Mouse (Mus musculus) thymus, postnatal 0 days (tissue): ENCODE measurements at regions not wholly inside any gene's neighbourhood (a gene's known extent, or its start where the extent isn't known, plus 50 kb on each side); places are given as distances from the start of the nearest gene placed in this dataset.
A peak's percentile ranks its signal among the peaks of the same experiment; 100 is the strongest.

ENCODE experiments used
- DNase-seq: peaks from one replicate; pipeline ENCODE4 v3.0.0-alpha.2; 2015; ENCODE audit warnings: low spot score

DNA sequence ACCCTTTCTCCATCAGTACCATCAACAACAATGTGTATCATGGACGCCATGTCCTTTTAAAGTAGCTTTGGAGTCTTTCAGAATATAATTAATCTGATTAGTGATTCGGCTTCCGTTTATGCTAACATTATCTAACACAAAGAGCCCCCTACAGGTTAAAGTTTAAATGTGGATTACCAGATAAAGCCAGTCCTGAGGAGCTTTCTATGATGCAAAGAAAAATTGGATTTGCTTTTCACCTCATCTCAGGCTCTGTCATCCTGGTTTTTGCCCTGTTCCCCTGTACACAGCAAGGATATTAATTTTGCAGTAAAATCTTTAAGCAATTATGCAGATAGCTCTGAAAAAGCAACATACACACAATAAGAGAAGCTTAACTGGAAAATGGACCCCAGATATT lies 412.7 kb upstream of the Tbc1d2b start:
- DNase-seq, result no peak

DNA sequence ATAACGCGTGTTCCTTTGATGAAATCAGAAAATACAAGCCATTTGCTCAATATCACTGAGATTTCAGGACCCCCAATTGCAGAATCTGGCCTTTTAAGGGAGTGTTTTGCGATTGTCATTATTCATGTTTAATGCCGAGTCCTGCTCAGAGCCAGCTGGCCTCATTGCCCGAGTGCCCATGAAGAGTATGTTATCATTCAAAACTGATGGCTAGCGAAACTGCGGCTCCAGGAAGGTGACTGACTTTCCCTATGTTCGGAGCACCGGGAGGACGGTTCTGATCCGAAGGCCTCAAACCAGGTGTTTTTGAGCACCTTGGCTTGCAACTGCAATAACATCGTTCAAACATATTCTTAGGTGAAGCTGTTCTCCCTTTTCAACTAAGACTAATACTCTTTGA lies 419.5 kb upstream of the Tbc1d2b start:
- DNase-seq, result no peak

DNA sequence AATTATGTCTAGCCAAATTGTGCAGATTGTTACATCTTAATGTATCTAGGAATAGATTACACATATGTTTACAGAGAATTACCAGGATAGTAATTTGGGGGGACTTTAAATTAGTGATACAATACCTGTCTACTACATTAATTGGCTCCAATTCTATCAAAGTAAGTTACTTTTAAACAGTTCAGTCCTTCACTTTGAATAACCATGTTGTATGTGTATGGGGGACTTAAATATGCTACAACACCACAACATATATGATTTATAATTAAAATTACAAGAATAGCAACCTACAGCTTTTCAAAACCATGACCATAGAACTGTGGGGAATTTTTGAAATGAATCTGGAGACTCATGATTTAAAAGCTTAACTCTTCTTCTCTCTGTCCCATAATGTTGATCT lies 420.5 kb upstream of the Tbc1d2b start:
- no peak for DNase-seq

DNA sequence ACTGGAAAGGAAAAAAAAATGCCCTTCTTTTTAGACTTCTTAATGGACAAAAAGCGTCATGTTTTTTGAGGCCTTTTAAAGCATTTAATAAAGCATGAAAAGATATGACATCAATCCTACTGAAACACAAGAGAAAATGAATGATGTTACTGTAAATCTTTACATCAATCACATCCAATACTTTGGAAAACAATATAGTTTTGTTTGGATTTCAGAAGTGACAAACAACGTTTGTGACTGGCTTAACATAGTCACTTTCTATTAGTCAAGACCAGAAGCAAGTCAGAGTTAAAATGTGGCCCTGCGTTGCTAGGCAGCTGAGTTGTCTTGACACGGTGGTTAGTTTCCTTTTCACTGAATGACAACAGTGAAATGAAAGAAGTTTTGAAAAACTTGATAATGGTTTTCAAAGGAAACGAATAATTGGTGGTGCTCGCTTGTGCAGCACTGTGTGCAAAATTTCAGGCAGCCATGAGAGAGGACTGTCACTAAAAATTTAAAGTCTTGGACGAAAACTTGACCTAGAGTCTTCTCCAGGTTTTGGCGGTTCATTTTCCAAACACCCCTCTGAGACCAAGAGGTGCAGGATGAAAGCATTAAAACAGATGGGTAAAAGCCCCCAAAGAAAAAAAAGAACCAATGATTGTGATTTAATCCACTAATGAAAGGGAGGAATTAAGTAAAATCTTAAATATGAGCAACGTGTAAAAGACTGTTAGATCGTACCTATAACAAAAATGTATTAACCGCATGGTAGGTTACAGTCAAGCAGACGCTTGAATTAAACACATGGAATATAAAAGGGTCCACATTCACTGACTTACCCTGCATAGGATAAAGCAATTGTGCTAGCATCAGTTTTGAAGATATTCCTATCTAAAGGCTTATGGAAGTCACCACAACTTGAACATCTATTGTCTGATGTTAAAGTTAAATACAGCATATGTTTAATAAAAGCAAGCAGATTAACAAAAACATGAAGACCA lies 421.4 kb upstream of the Tbc1d2b start:
- no peak for DNase-seq

DNA sequence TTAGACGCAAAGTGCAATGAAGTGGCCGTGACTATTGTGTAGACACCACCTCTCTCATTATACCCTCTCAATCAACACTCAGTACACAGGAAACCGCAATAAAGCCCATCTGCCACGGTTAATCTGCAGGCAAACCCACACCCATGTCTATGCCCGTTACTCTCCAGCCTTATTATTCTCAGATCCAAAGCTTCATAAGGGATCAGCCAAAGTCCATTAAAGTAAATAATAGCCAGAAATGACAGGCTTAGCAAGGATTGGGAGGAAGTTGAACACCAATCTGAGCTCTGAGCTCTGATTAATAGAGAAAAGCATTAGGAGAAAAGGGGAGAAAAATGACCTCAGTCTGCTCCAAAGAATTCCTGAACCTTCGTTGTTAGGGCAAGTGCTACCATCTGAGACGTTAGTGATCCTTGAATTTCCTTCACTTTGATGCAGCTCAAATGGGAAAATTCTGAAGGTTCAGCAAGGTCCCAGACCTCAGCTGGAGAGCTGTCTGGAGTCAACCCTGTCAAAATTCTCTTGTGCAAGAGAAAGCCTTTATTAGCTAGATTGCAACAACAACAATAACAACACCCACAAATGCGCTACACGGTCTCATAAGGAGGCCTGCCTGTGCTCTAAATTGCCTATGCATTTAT lies 422.5 kb upstream of the Tbc1d2b start:
- no peak for DNase-seq

DNA sequence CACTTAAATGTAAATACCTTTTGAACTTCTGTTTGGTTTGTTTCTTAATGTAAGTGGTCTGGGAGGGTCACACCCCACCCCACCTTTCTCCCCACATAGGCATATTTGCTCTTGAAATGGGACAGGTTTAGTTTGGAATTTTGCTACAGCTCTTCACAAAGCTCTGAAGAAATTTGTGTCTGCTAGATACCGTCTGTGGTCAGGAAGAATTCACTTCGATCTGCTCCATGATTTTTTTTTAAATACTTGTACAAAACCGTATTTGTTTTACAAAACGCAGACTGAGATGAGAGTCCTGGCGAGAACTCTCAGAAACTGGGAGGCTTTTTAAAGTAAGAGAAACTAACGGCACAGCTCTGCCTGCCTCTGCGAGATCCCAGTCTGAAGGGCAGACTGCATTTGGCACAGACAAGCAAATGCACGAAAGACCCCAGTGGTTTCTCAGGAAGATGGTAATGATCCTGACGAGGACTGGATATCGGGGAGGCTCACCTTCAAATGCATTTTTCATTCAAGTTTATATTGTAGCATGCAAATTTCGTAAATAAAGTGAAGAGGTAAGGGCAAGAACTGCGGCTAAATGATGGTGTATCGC lies 423.5 kb upstream of the Tbc1d2b start:
- DNase-seq, result no peak

DNA sequence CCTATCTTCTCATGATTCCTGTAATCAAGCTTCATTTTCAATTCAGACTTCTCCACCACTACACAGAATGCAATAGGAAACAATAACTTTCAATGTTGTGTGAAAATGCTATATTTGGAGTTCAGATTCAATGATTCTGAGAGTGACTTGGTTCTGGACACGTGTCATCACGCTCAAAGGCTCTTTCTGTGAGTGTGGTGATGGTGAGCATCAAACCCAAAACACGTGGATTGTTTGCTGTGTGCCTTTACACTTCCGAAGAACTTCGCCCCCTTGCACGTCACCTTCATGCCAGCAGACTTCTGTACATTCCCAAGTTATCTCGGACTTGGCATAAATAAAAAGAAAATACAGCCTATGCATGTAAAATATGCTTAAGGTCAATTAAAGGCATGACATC lies 425.1 kb upstream of the Tbc1d2b start:
- DNase-seq, result no peak

DNA sequence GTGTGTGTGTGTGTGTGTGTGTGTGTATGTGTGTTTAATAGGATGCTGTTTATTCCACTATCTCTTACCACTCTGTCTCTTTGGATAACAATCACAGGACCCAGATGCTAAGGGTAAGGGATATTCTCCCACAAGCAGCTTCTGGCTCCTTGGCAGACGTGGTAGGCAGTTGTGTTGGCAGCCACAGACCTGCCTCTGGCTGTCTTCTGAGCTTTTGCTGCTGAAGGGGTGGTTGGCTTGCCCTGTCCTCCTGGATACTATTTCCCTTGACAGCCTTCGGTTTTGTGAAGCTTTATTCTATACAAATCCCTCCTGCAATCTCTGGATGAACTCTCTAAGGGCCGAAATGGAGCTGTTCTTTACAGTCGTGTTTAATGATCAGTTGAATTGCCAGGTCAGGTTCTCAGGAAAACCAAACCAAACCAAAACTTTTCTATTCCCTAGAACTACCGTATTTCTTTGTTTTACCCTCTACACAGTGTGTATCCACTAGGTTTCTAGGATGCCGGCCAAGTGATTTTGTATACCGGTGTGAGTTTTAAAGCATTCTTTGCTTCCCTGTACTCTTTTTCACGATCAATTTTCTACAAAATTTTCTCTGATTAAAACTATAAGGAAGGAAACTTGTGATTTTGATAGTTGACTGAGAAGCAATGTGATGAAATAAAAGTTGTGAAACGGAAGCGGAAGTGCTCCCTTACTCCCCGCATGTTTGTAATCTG lies 426.8 kb upstream of the Tbc1d2b start:
- DNase-seq, result no peak

DNA sequence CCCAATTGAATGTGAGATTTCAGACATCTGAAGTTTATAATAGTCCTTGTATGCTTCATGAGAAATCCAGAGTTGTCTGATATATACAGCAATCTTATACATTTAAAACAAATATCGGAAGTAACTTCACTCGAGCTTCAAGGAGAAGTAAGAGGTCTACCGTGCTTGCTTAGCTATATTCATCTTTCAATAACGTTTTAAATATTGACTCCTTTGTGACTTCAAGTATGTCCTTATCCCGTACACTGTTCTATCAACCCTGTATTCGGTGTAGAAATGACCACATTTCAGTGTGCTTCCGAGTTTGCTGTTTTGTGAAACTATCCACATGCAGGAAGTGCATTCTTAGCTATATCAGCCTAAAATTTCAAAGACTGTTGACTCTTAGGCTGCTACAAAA lies 427.8 kb upstream of the Tbc1d2b start:
- no peak for DNase-seq

DNA sequence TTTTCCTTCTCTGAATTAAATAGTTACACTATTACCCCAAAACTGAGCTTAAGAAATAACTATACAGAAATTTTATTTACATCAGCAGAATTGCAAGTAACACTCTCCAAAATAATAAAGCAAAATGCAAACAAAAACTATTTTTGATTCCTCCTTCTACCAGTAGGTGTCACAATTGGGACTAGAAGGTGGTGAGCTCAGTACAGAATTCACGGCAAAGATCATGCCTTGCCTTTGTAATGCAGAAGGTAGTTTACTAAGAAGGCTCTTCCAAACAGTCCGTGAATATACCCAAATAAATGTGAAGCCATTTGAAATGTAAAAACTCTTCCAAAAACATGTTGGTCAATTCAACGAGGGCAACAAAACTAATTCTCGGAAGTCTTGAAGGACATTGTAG lies 428.5 kb upstream of the Tbc1d2b start:
- peak; percentile 5 for DNase-seq

DNA sequence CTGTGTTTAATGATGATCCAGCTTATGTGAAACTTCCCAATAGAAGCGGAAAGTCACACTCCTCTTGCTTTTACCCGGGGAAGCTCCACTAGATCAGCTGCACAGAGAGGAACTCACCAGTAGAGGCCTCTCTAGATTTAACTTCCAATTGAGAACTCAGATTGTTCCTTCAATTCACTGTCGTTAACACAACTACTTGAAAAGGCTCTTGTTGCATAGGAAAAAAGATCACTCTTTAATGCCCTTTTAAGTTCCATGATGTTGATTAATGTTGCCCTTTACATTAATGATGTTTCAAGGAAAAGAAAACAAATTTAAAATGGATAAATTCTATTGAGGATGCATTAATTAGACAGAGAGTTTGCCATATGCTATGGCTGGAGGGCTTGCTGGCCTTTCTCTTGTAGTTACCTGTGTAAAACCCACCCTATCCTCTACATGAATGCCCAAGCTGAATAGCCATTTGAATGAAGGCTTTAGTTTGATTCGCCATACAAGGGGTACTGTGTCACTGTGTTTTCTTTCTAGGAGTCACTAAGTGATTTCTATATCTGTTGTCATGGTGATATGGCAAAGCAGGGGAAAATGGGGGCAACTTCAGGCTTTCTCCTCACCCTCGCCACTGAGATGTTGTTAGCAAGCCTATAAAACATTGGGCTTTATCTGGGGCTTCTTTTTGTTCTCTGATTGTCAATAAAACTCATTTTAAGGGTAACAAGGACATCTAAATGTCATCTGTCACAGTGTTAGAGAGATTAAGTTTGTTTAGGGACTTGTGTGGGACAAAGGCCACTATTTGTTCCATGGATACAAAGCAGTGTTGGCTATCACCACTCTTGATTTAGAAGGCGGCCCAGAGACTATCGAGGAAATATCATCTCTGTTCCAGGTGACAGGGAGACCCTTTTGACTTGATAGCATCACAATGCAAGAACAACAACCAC lies 429.9 kb upstream of the Tbc1d2b start:
- no peak for DNase-seq

DNA sequence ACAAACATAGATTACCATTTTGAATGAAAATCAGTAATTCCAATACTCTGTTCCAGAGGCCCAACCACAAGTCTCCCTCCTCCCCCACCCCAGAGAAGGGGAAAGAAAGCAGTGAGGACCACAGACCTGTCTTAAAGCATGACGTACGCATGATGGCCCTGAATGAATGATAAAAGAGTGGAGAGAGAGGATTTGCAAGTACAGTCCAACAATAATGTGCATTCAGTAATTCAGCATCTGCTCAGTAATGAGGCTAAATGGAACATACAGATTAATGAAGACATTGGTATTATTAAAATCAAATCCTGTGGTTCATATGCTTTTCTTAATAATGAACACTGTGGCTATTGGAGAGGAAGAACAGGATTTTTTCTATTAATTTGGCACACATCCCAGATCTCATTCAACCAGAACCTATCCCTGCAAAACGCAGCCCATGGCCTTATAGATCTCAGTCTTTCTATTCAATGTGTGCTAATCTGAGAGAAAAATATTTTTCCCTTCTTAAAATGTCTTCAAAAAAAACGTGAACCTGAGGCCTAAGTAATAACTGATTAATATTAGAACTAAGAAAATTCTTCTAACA lies 430.7 kb upstream of the Tbc1d2b start:
- DNase-seq, result no peak

DNA sequence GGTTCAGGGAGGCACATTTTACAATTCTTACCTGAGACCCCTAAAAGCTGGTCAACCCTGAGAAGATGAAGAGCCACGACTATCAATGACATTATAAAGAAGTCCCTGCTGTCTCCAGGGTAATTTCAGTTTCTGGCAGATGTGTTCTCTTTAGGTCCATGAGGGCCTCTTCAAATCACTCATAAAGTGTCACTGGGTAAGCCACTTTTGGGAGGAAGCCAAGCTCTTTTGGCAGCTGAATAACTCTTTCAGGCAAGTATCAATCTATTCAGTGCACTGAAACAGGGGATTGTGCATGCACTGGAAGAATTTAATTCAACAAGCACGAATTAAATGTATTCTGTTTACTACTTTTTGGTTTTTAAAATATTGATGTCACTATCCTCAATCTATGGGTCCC lies 443.1 kb upstream of the Tbc1d2b start:
- DNase-seq, result no peak

DNA sequence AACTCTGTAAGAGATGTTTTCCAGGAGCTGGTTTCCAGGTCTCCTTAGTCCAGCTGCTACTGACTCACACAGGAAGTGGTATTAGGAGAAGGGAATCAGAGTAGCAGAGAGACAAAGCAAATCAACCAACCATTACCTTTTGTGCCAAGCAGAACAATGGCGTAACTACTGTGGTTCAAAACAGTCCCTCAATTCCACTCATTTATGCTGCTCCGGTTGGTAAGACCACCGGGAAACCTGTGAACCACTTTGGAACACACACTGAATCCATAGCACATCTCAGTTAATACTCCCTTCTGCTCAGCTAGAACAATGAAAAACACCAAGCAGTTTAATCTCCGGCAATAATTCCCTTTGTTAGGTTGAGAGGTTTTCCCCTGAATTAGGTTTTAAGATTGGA lies 460.8 kb upstream of the Tbc1d2b start:
- DNase-seq, result no peak

DNA sequence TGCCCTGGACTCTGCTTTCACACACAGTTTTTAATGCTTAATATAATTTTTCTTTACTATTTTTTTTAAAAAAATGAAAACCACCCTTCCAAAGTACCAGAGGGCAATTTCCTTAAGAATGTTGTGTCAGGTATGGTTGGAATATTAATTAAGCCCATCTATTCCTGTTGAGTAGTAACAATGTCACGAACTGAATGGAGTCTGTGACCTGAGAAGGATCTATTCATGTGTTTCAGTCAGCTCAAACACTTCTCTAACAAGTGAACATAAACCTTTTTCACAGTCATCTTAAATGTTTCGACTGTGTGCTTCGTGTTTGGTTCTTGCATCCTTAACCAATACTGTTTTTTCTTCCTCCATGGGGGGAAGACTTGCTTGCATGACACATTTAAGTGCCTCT lies 486.6 kb upstream of the Tbc1d2b start:
- DNase-seq, result no peak

DNA sequence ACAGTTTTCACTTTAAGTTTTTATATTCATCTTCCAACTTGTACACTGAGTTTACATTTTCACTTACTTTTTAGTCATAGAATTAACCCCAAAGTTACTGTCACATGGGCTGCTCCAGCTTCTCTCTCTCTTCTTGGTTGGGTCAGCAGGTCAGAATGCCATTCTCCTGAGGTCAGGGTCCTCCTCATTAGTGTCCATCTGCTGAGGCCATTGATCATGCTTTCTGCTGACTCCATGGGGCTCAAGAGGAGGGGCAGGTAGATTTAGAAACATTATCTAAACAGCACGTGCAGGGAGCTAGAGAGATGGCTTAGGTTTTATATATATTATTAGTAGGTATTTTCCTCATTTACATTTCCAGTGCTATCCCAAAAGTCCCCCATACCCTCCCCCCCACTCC lies 503.7 kb upstream of the Tbc1d2b start:
- DNase-seq, result no peak

DNA sequence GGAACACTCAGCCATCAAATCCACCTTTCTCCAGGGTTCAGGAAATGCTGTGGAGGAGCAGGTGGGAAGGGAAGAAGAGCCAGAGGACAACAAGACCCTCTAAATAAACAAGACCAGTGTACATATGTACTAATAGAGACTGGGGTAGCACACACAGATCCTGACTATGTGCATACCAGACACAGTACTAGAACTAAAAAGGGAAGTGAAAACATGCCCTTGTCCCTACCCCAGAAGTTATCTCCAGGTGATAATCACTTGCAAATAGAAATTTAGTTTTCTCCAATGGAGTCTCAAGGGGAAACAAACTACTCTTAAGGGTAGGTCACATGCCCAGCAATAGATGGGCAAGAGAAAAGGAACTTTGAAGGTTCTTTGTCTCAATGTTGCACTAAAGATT lies 518.9 kb upstream of the Tbc1d2b start:
- DNase-seq, result no peak

DNA sequence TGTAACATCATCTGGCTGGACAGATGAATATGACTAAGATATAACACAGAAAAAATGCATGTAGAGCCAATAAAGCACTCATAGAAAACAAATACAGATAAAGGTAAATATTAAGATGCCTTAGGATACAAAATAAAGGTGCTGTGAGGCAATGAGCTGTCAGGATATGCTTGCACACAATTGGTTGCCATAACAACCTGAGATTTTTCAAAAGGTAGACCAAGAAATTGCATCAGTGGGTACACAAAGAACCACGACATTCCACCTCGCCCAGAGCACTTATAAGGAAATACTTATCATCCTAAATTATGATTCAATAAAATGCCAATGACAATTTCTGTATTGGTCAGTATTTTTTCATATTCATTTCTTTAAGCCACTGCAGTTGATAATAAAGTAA lies 521.3 kb upstream of the Tbc1d2b start:
- DNase-seq, result no peak

DNA sequence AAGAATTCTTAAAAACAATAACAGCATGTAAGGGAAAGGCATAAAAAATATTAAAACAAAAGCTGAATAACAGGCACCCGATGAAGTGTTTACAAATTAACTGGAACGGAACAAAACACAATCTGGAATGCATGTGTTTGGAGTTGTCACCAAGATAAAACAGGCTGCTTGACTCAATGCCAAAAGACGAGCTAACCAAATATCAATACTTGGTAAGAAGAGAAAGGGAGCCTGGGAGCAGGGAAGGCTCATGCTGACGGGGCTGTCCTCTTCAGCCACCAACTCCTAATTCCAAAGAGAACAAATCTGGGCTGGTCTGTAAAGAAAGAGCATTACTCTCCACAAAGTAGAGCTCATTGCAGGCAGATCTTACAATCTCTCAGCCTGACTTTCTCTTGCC lies 545.4 kb upstream of the Zic4 start:
- DNase-seq, result no peak

DNA sequence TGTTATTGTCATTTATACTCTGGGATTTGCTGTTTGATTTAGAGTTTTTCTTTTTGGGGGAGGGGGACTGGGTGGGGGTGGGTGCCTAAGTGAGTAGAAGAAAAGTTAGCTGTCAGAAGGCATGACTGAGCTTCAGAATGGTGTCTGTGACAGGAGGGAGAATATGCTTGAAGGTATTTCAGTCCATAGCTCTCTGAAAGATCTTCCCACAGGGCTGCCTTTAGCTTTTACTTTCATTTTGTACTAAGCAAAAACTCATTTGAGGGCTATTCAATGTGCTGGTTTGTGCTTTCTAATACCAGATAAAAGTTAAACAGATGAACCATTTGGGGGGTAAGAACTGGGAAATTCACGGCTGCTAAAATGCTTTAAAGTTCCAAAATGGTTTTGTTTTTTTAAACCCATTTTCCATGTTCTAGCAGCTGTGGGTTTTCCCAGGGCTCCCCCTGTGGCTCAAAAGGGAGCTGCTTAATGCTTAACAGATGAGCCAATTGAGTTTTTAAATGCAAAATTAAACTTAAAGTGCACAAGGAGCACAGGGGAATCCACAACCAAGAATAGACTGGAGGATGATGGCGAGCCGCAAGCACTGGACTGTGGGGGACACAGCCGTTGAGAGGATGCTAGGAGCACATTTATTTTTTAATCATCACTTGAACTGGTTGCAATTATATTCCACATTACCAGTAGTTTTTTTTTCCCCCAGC lies 538.5 kb upstream of the Zic4 start:
- no peak for DNase-seq
